Mouse (Mus musculus) neural tube, embryonic 14.5 days (tissue): ENCODE data around the gene Gm28230. TPM values are rescaled to one million over a fixed set of nuclear protein-coding genes. Genes with fewer than 3 reads are reported as not detected.

ENCODE experiments used
- ATAC-seq: fragments of 200-750 bp; cut with Nextera tagmentation; 2 replicates; pipeline ENCODE4 v1.8.0; 2017; ENCODE audit warnings: low read depth, mild to moderate bottlenecking, moderate TSS enrichment, moderate library complexity
- H3K27ac ChIP-seq: fragments of 300-500 bp; sonication (generic); 2 replicates; pipeline ENCODE4 v1.5.1; 2014; ENCODE audit warnings: low read depth, mild to moderate bottlenecking, control low read depth, low read length, moderate library complexity, mixed read lengths
- H3K27me3 ChIP-seq: fragments of 300-500 bp; sonication (generic); 2 replicates; pipeline ENCODE4 v1.6.1; 2014; ENCODE audit warnings: low read length; ENCODE audit not compliant: control insufficient read depth, insufficient read depth
- H3K36me3 ChIP-seq: fragments of 300-500 bp; sonication (generic); 2 replicates; pipeline ENCODE4 v1.6.1; 2014; ENCODE audit warnings: low read length, mixed read lengths; ENCODE audit not compliant: control insufficient read depth, insufficient read depth
- H3K4me1 ChIP-seq: fragments of 300-500 bp; sonication (generic); 2 replicates; pipeline ENCODE4 v1.6.1; 2014; ENCODE audit warnings: low read length; ENCODE audit not compliant: control insufficient read depth, insufficient read depth
- H3K4me2 ChIP-seq: fragments of 300-500 bp; sonication (generic); 2 replicates; pipeline ENCODE4 v1.6.1; 2014; ENCODE audit warnings: mild to moderate bottlenecking, low read depth, low read length, control low read depth
- H3K4me3 ChIP-seq: fragments of 300-500 bp; sonication (generic); 2 replicates; pipeline ENCODE4 v1.5.1; 2014; ENCODE audit warnings: low read depth, low read length, control low read depth, mixed read lengths
- H3K9ac ChIP-seq: fragments of 300-500 bp; sonication (generic); replicated peaks from 2 replicates; pipeline ENCODE4 v1.6.1; 2014; ENCODE audit warnings: low read depth, mild to moderate bottlenecking, control low read depth, low read length, mixed read lengths
- H3K9me3 ChIP-seq: fragments of 300-500 bp; sonication (generic); 2 replicates; pipeline ENCODE4 v1.6.1; 2016; ENCODE audit warnings: low read length; ENCODE audit not compliant: control insufficient read depth
- WGBS: fragments of 180-500 bp; shearing (Covaris S2); extraction: QIAGEN DNeasy Blood & Tissue Kit; methylation state at CpG from one replicate; pipeline ENCODE4 v1.1.7; 2014; 5-methylcytosine and 5-hydroxymethylcytosine counted together
- polyA plus RNA-seq: library from polyadenylated mRNA; unstranded; fragments of >200 nt; fragmentation: Nextera tagmentation; extraction: Ambion mirVana; gene quantifications from 2 replicates; pipeline ENCODE4 v1.2.1, GENCODE M21; 2014

Gm28230 gene
- polyA plus RNA-seq, 1 experiment from 2014 or later = 2.5 TPM

- ATAC-seq = peak; percentile 45
- peaks cover 45% of the 10 kb centered on the region for H3K27me3 ChIP-seq
- H3K36me3 ChIP-seq = no peaks in the 10 kb centered on the region
- WGBS = under 1% methylated on average over 18 of the region's 18 CpGs
- peak overlapping the region; percentile 41 for H3K4me2 ChIP-seq
- 0 out of 2 replicates have a peak, but pooled peaks cover 4% of the 10 kb centered on the region for H3K4me1 ChIP-seq
- peak overlapping the region; percentile 66 for H3K9ac ChIP-seq
- peak overlapping the region; percentile 81; the same call in 1 of the 2 replicates for H3K27ac ChIP-seq
- peak overlapping the region; percentile 42 for H3K4me3 ChIP-seq
- no peaks in the 10 kb centered on the region for H3K9me3 ChIP-seq
These were observed 43.0 kb upstream of the Gm28230 start for GRCm38 (mm10) chr2:74683471-74683951.

GRCm38 (mm10) chr2:74684106-74684505 lies 42.4 kb upstream of the Gm28230 start:
- Histone ChIP-seq H3K9ac (peak overlapping the region; percentile 66), H3K27ac (no peak overlapping the region), H3K27me3 (peaks cover 45% of the 10 kb centered on the region), H3K4me2 (peak overlapping the region; percentile 41), H3K9me3 (no peaks in the 10 kb centered on the region), H3K4me3 (peak overlapping the region; percentile 42), H3K36me3 (no peaks in the 10 kb centered on the region), H3K4me1 (0 out of 2 replicates have a peak, but pooled peaks cover 4% of the 10 kb centered on the region)
- ATAC-seq = no peak
- 4% methylated on average over 12 of the region's 12 CpGs for WGBS

- Histone ChIP-seq H3K27ac (no peak overlapping the region), H3K4me3 (peak overlapping the region; percentile 42; the same call in 1 of the 2 replicates), H3K27me3 (peaks cover 42% of the 10 kb centered on the region), H3K4me1 (0 out of 2 replicates have a peak, but pooled peaks cover 4% of the 10 kb centered on the region), H3K36me3 (no peaks in the 10 kb centered on the region), H3K9ac (no peak overlapping the region), H3K4me2 (peak overlapping the region; percentile 41; the same call in 1 of the 2 replicates), H3K9me3 (no peaks in the 10 kb centered on the region)
- 10% methylated on average over 4 of the region's 4 CpGs for WGBS
- no peak for ATAC-seq
These were observed 41.4 kb upstream of the Gm28230 start for GRCm38 (mm10) chr2:74685059-74685603.

- H3K4me2 ChIP-seq = peak overlapping the region; percentile 44
- H3K4me3 ChIP-seq = peak overlapping the region; percentile 33
- H3K36me3 ChIP-seq = no peaks in the 10 kb centered on the region
- peaks cover 37% of the 10 kb centered on the region for H3K27me3 ChIP-seq
- no peaks in the 10 kb centered on the region for H3K9me3 ChIP-seq
- ATAC-seq = no peak
- H3K27ac ChIP-seq = peak overlapping the region; percentile 76; the same call in 1 of the 2 replicates
- 4% methylated on average over 17 of the region's 17 CpGs for WGBS
- H3K4me1 ChIP-seq = peaks cover 4% of the 10 kb centered on the region; the same call in 1 of the 2 replicates
- peak overlapping the region; percentile 58; the same call in 1 of the 2 replicates for H3K9ac ChIP-seq
These were observed 40.1 kb upstream of the Gm28230 start for GRCm38 (mm10) chr2:74686301-74686987.

- Histone ChIP-seq H3K4me3 (peak overlapping the region; percentile 33), H3K27ac (peak overlapping the region; percentile 76), H3K27me3 (peaks cover 35% of the 10 kb centered on the region), H3K4me1 (peaks cover under 1% of the 10 kb centered on the region; the same call in 1 of the 2 replicates), H3K36me3 (no peaks in the 10 kb centered on the region), H3K9me3 (no peaks in the 10 kb centered on the region), H3K4me2 (peak overlapping the region; percentile 44), H3K9ac (peak overlapping the region; percentile 58)
- WGBS = 1% methylated on average over 27 of the region's 27 CpGs
- ATAC-seq = no peak
These were observed 39.4 kb upstream of the Gm28230 start for GRCm38 (mm10) chr2:74686988-74687697.

- Histone ChIP-seq H3K36me3 (no peaks in the 10 kb centered on the region), H3K27me3 (peaks cover 31% of the 10 kb centered on the region), H3K9me3 (no peaks in the 10 kb centered on the region), H3K9ac (peak overlapping the region; percentile 58), H3K27ac (peak overlapping the region; percentile 76), H3K4me3 (peak overlapping the region; percentile 33), H3K4me1 (no peaks in the 10 kb centered on the region; the same call in 1 of the 2 replicates), H3K4me2 (peak overlapping the region; percentile 44)
- WGBS = under 1% methylated on average over 31 of the region's 31 CpGs
- ATAC-seq = no peak
These were observed 38.6 kb upstream of the Gm28230 start for GRCm38 (mm10) chr2:74687698-74688555.

- Histone ChIP-seq H3K4me3 (peak overlapping the region; percentile 33; the same call in 1 of the 2 replicates), H3K27me3 (peaks cover 25% of the 10 kb centered on the region), H3K27ac (peak overlapping the region; percentile 83), H3K4me2 (peak overlapping the region; percentile 44), H3K36me3 (no peaks in the 10 kb centered on the region), H3K4me1 (no peaks in the 10 kb centered on the region; the same call in 1 of the 2 replicates), H3K9me3 (no peaks in the 10 kb centered on the region), H3K9ac (peak overlapping the region; percentile 58; the same call in 1 of the 2 replicates)
- 0 out of 2 replicates have a peak, but pooled peaks have one; percentile 26 for ATAC-seq
- 3% methylated on average over 12 of the region's 12 CpGs for WGBS
These were observed 37.5 kb upstream of the Gm28230 start for GRCm38 (mm10) chr2:74688795-74689573.
